Mouse (Mus musculus) liver, embryonic 12.5 days (tissue): ENCODE measurements at regions not wholly inside any gene's neighbourhood (a gene's known extent, or its start where the extent isn't known, plus 50 kb on each side); places are given as distances from the start of the nearest gene placed in this dataset.
A peak's percentile ranks its signal among the peaks of the same experiment; 100 is the strongest.

ENCODE experiments used
- ATAC-seq: fragments of 200-750 bp; cut with Nextera tagmentation; 2 replicates; pipeline ENCODE4 v1.8.0; 2017; ENCODE audit warnings: moderate number of reproducible peaks, mild to moderate bottlenecking, moderate library complexity
- H3K27ac ChIP-seq: fragments of 300-500 bp; sonication (generic); 2 replicates; pipeline ENCODE4 v1.5.1; 2016; ENCODE audit warnings: mild to moderate bottlenecking
- H3K27me3 ChIP-seq: fragments of 300-500 bp; sonication (generic); replicated peaks from 2 replicates; pipeline ENCODE4 v1.6.1; 2016; ENCODE audit warnings: mild to moderate bottlenecking, moderate library complexity
- H3K36me3 ChIP-seq: fragments of 300-500 bp; sonication (generic); 2 replicates; pipeline ENCODE4 v1.6.1; 2016; ENCODE audit warnings: mild to moderate bottlenecking, moderate library complexity
- H3K4me1 ChIP-seq: fragments of 300-500 bp; sonication (generic); 2 replicates; pipeline ENCODE4 v1.6.1; 2016
- H3K4me2 ChIP-seq: fragments of 300-500 bp; sonication (generic); 2 replicates; pipeline ENCODE4 v1.6.1; 2016; ENCODE audit warnings: mild to moderate bottlenecking, moderate library complexity
- H3K4me3 ChIP-seq: fragments of 300-500 bp; sonication (generic); 2 replicates; pipeline ENCODE4 v1.5.1; 2016; ENCODE audit warnings: mild to moderate bottlenecking, moderate library complexity
- H3K9ac ChIP-seq: fragments of 300-500 bp; sonication (generic); 2 replicates; pipeline ENCODE4 v1.6.1; 2016; ENCODE audit warnings: mild to moderate bottlenecking, moderate library complexity
- H3K9me3 ChIP-seq: fragments of 300-500 bp; sonication (generic); replicated peaks from 2 replicates; pipeline ENCODE4 v1.6.1; 2016; ENCODE audit warnings: mild to moderate bottlenecking, moderate library complexity
- WGBS: fragments of 180-500 bp; shearing (Covaris S2); methylation state at CpG from one replicate; pipeline ENCODE4 v1.1.7; 2016; ENCODE audit not compliant: insufficient replicate concordance; 5-methylcytosine and 5-hydroxymethylcytosine counted together

- no peak overlapping the region for H3K9ac ChIP-seq
- ATAC-seq, result 0 out of 2 replicates have a peak, but pooled peaks have one; percentile 43
- WGBS, result 11% methylated on average over 21 of the region's 21 CpGs
- no peak overlapping the region for H3K4me3 ChIP-seq
- peaks cover 1% of the 10 kb centered on the region; the same call in 1 of the 2 replicates for H3K9me3 ChIP-seq
- no peaks in the 10 kb centered on the region for H3K36me3 ChIP-seq
- peaks cover 5% of the 10 kb centered on the region for H3K4me1 ChIP-seq
- H3K4me2 ChIP-seq, result peak overlapping the region; percentile 27
- no peak overlapping the region for H3K27ac ChIP-seq
- peaks cover 66% of the 10 kb centered on the region for H3K27me3 ChIP-seq
Observed at GRCm38 (mm10) chr17:45873200-45873955, 139.7 kb upstream of the 1600014C23Rik start.

- no peaks in the 10 kb centered on the region for H3K9me3 ChIP-seq
- H3K4me2 ChIP-seq, result no peak overlapping the region
- peaks cover 66% of the 10 kb centered on the region for H3K27me3 ChIP-seq
- no peak overlapping the region for H3K4me3 ChIP-seq
- ATAC-seq, result no peak
- H3K27ac ChIP-seq, result no peak overlapping the region
- no peaks in the 10 kb centered on the region for H3K36me3 ChIP-seq
- H3K9ac ChIP-seq, result no peak overlapping the region
- H3K4me1 ChIP-seq, result peaks cover 5% of the 10 kb centered on the region
- 29% methylated on average over 22 of the region's 22 CpGs for WGBS
Observed at GRCm38 (mm10) chr17:45871666-45872653, 138.3 kb upstream of the 1600014C23Rik start.

GRCm38 (mm10) chr17:45871067-45871466 is 137.4 kb upstream of the 1600014C23Rik start:
- no peak overlapping the region for H3K4me3 ChIP-seq
- H3K27ac ChIP-seq, result no peak overlapping the region
- H3K4me1 ChIP-seq, result peaks cover 5% of the 10 kb centered on the region
- H3K27me3 ChIP-seq, result peaks cover 57% of the 10 kb centered on the region
- no peak for ATAC-seq
- H3K9me3 ChIP-seq, result no peaks in the 10 kb centered on the region
- H3K36me3 ChIP-seq, result no peaks in the 10 kb centered on the region
- H3K4me2 ChIP-seq, result no peak overlapping the region
- 61% methylated on average over 9 of the region's 9 CpGs for WGBS
- H3K9ac ChIP-seq, result no peak overlapping the region

- peaks cover 41% of the 10 kb centered on the region for H3K27me3 ChIP-seq
- no peaks in the 10 kb centered on the region for H3K36me3 ChIP-seq
- no peak overlapping the region for H3K4me3 ChIP-seq
- H3K9ac ChIP-seq, result no peak overlapping the region
- no peaks in the 10 kb centered on the region for H3K9me3 ChIP-seq
- no peak overlapping the region for H3K4me2 ChIP-seq
- WGBS, result 58% methylated on average over 17 of the region's 17 CpGs
- peaks cover 15% of the 10 kb centered on the region for H3K4me1 ChIP-seq
- no peak for ATAC-seq
- H3K27ac ChIP-seq, result no peak overlapping the region
Observed at GRCm38 (mm10) chr17:45869014-45869968, 135.6 kb upstream of the 1600014C23Rik start.

- Histone ChIP-seq H3K4me2 (no peak overlapping the region), H3K36me3 (no peaks in the 10 kb centered on the region), H3K4me1 (peaks cover 10% of the 10 kb centered on the region; the same call in 1 of the 2 replicates), H3K27me3 (peaks cover 33% of the 10 kb centered on the region), H3K9ac (no peak overlapping the region), H3K9me3 (no peaks in the 10 kb centered on the region), H3K4me3 (no peak overlapping the region), H3K27ac (no peak overlapping the region)
- WGBS, result 74% methylated on average over 4 of the region's 4 CpGs
- ATAC-seq, result no peak
Observed at GRCm38 (mm10) chr17:45868539-45868938, 134.9 kb upstream of the 1600014C23Rik start.

GRCm38 (mm10) chr17:45867727-45868126 is 134.1 kb upstream of the 1600014C23Rik start:
- 55% methylated on average over 5 of the region's 5 CpGs for WGBS
- no peak overlapping the region for H3K27ac ChIP-seq
- no peak for ATAC-seq

GRCm38 (mm10) chr17:45866876-45867652 is 133.4 kb upstream of the 1600014C23Rik start:
- 57% methylated on average over 15 of the region's 15 CpGs for WGBS
- no peak overlapping the region for H3K9ac ChIP-seq
- H3K4me1 ChIP-seq, result peaks cover 10% of the 10 kb centered on the region; the same call in 1 of the 2 replicates
- H3K36me3 ChIP-seq, result no peaks in the 10 kb centered on the region
- no peak overlapping the region for H3K4me3 ChIP-seq
- peaks cover 19% of the 10 kb centered on the region for H3K27me3 ChIP-seq
- H3K9me3 ChIP-seq, result no peaks in the 10 kb centered on the region
- no peak for ATAC-seq
- no peak overlapping the region for H3K27ac ChIP-seq
- no peak overlapping the region for H3K4me2 ChIP-seq

More at GRCm38 (mm10) chr17:45867727-45868126, 134.1 kb upstream of the 1600014C23Rik start:
- peaks cover 25% of the 10 kb centered on the region for H3K27me3 ChIP-seq
- no peaks in the 10 kb centered on the region for H3K36me3 ChIP-seq
- no peak overlapping the region for H3K9ac ChIP-seq
- no peak overlapping the region for H3K4me2 ChIP-seq
- no peak overlapping the region for H3K4me3 ChIP-seq
- peaks cover 10% of the 10 kb centered on the region; the same call in 1 of the 2 replicates for H3K4me1 ChIP-seq
- H3K9me3 ChIP-seq, result no peaks in the 10 kb centered on the region

- Histone ChIP-seq H3K4me3 (no peak overlapping the region), H3K27ac (no peak overlapping the region), H3K4me1 (peaks cover 10% of the 10 kb centered on the region; the same call in 1 of the 2 replicates), H3K27me3 (peaks cover 11% of the 10 kb centered on the region; the same call in 1 of the 2 replicates), H3K9ac (no peak overlapping the region), H3K36me3 (no peaks in the 10 kb centered on the region), H3K9me3 (no peaks in the 10 kb centered on the region), H3K4me2 (no peak overlapping the region)
- ATAC-seq, result no peak
- WGBS, result 40% methylated on average over 10 of the region's 10 CpGs
Observed at GRCm38 (mm10) chr17:45866346-45866745, 132.7 kb upstream of the 1600014C23Rik start.

GRCm38 (mm10) chr17:45865944-45866343 is 132.3 kb upstream of the 1600014C23Rik start:
- Histone ChIP-seq H3K27me3 (peaks cover 9% of the 10 kb centered on the region; the same call in 1 of the 2 replicates), H3K27ac (no peak overlapping the region), H3K9ac (no peak overlapping the region), H3K9me3 (no peaks in the 10 kb centered on the region), H3K36me3 (no peaks in the 10 kb centered on the region), H3K4me1 (peaks cover 10% of the 10 kb centered on the region; the same call in 1 of the 2 replicates), H3K4me2 (no peak overlapping the region), H3K4me3 (no peak overlapping the region)
- no peak for ATAC-seq
- 30% methylated on average over 6 of the region's 6 CpGs for WGBS

GRCm38 (mm10) chr17:45863471-45864205 is 130.0 kb upstream of the 1600014C23Rik start:
- WGBS, result 59% methylated on average over 10 of the region's 10 CpGs
- Histone ChIP-seq H3K9me3 (no peaks in the 10 kb centered on the region; the same call in 1 of the 2 replicates), H3K9ac (no peak overlapping the region), H3K4me3 (no peak overlapping the region), H3K36me3 (no peaks in the 10 kb centered on the region), H3K27ac (no peak overlapping the region), H3K4me2 (no peak overlapping the region), H3K4me1 (peaks cover 10% of the 10 kb centered on the region; the same call in 1 of the 2 replicates), H3K27me3 (peaks cover 5% of the 10 kb centered on the region; the same call in 1 of the 2 replicates)
- ATAC-seq, result no peak
